Mouse (Mus musculus) brain, embryonic 14.5 days (tissue): ENCODE results near the gene Cars2.

Experiments
- CTCF ChIP-seq: fragments of 200-500 bp; IDR thresholded peaks from 2 replicates; pipeline ENCODE4 v1.5.1; 2012; ENCODE audit warnings: inconsistent platforms, mild to moderate bottlenecking, moderate library complexity, borderline replicate concordance; ENCODE audit not compliant: insufficient read depth, insufficient read length; ENCODE audit errors: extremely low read depth
- POLR2A ChIP-seq: fragments of 200-500 bp; IDR thresholded peaks from 2 replicates; pipeline ENCODE4 v1.6.1; 2012; ENCODE audit warnings: mild to moderate bottlenecking, inconsistent platforms, borderline replicate concordance; ENCODE audit not compliant: poor library complexity, insufficient read depth, insufficient read length, severe bottlenecking; ENCODE audit errors: extremely low read depth

GRCm38 (mm10) chr8:11534494-11534893 is 16.1 kb downstream of the Cars2 start:
- TF ChIP-seq POLR2A (no peak), CTCF (no peak)
